Mouse (Mus musculus) bone marrow, adult 2 months (tissue): ENCODE measurements around the gene Lbx1.

Source experiments
- CTCF ChIP-seq: fragments of 200-500 bp; IDR thresholded peaks from 2 replicates; pipeline ENCODE4 v1.5.1; 2011; ENCODE audit warnings: low read length, control low read depth; ENCODE audit not compliant: control insufficient read depth, insufficient read depth
- POLR2A ChIP-seq: fragments of 200-500 bp; IDR thresholded peaks from 2 replicates; pipeline ENCODE4 v1.6.1; 2011; ENCODE audit warnings: low read depth, mild to moderate bottlenecking, control low read depth, low read length, borderline replicate concordance; ENCODE audit not compliant: control insufficient read depth

DNA sequence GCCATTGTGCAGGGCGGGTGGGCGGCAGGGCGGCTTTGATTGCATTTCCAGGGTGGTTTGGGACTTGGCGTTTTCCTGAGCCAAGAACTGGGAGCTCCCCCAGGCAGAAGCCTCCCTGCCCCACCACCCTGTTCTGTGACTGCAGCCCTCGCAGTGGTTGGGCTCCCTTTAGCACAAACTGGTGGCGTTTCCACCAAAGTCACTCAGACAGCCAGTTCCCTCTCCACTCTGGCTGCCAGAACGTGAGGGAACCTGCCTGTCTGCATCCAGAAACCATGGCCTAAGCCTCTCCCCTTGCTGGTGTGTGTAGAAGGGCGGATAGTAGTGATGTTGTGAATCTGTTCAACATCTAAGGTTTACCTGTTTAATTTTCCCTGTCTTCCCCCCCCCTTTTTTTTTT, 9.4 kb downstream of the Lbx1 start:
- TF ChIP-seq CTCF (no peak), POLR2A (no peak)
